Comparison of ENCODE assay signal across 16 mouse cellular contexts in the genomic region with DNA sequence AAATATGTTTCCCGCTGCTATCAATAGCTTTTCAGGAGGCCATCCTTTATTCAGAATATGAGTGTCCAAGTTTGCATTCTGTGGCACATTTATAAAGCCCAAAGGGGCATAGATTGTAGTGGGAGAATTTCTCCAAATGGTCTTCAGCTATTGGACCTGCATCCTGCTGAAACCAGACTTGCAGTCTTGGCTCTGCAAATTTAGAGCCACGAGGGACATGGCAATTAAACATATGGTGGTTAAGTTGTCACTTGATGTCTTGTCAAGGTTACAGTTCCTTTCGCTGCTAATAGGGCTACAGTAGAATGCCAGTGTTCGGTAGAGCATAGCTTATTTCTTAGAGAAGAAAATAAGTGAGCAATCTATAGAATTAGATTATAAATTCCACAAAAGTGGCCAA.
"Had no signal": no experiment of that assay in that cellular context is flagged by ENCODE, and none has a peak within 500 bp of the region (broad histone marks: within the 10 kb centered on the region; RNA-seq: fewer than 3 reads in every experiment).

No protein-coding gene starts in this region.

- H3K36me3 ChIP-seq: lung, embryonic 15.5 days; midbrain, embryonic 13.5 days; midbrain, embryonic 15.5 days; neural tube, embryonic 12.5 days had no signal

- H3K4me1 ChIP-seq: lung, embryonic 15.5 days; megakaryocyte, embryonic 14.5 days; neural tube, embryonic 12.5 days had no signal

- H3K27ac ChIP-seq: lung, embryonic 15.5 days; macrophage; midbrain, embryonic 13.5 days; midbrain, embryonic 15.5 days; neural tube, embryonic 12.5 days had no signal

- ATAC-seq: liver, postnatal 0 days; lung, postnatal 0 days; midbrain, embryonic 13.5 days; midbrain, embryonic 15.5 days had no signal

- H3K4me3 ChIP-seq: lung, embryonic 15.5 days; megakaryocyte, embryonic 14.5 days; midbrain, embryonic 13.5 days; midbrain, embryonic 15.5 days; neural tube, embryonic 12.5 days had no signal

- H3K27me3 ChIP-seq: lung, embryonic 15.5 days; midbrain, embryonic 13.5 days; midbrain, embryonic 15.5 days; neural tube, embryonic 12.5 days had no signal

- DNase-seq: liver, postnatal 0 days; lung, adult 2 months; lung, postnatal 14 days; lung, postnatal 36 days; right cerebral cortex, postnatal 14 days; thymus, adult 18-20 months; thymus, postnatal 14 days; thymus, postnatal 36 days had no signal

- H3K9me3 ChIP-seq: lung, embryonic 15.5 days; megakaryocyte, embryonic 14.5 days; midbrain, embryonic 13.5 days; midbrain, embryonic 15.5 days; neural tube, embryonic 12.5 days had no signal

- H3K9ac ChIP-seq: liver, postnatal 0 days; lung, embryonic 15.5 days; midbrain, embryonic 13.5 days; midbrain, embryonic 15.5 days; neural tube, embryonic 12.5 days had no signal

- H3K4me2 ChIP-seq: lung, embryonic 15.5 days; midbrain, embryonic 11.5 days; midbrain, embryonic 13.5 days; midbrain, embryonic 15.5 days; neural tube, embryonic 12.5 days had no signal
